Mouse (Mus musculus) ES-Bruce4 (cell line): ENCODE results near the gene Pik3r3.

Experiments used
- CTCF ChIP-seq: IDR thresholded peaks from one replicate; pipeline ENCODE4 v1.8.1; 2011; ENCODE audit warnings: low read depth, low read length
- EP300 ChIP-seq: IDR thresholded peaks from 2 replicates; pipeline ENCODE4 v1.6.1; 2011; ENCODE audit warnings: low read depth, low read length; ENCODE audit not compliant: insufficient read depth
- POLR2A ChIP-seq: IDR thresholded peaks from one replicate; pipeline ENCODE4 v1.8.1; 2011; ENCODE audit warnings: low read length; ENCODE audit not compliant: insufficient read depth

DNA sequence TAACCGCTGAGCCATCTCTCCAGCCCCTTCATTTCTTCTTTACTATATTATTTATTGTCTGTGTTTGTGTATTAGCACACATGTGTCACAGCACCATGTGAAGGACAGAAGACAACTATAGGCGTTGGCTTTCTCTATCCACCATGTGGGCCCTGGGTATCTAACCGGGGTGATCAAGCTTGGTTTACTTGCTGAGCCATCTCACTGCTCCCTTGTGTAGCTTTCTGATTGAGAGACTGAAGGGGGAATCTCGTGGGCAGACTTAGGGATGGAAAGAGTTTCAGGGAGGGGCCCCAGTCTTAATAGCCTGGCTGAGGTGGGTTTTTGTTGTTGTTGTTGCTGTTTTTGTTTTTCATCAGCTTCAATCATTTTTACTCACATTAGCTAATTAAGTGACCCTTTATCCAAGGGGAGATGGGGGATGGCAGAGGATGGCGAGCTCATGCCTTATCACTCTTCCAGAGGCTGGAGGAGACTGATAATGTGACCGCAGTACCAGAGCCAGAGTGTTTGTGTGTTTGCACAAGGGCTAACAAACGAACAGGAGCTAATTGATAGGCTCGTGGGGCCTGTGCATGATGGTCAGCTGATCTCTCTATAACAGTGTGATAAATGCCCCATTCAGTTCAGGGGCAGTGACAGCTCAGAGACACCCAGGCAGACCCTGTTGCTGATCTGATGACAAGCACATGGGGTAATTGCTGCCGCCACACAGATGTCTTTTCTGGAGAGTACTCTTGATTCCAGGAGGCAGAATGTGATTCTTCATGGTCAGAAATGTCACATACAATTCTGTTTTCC, 27.6 kb upstream of the Pik3r3 start:
- TF ChIP-seq POLR2A (no peak), CTCF (no peak), EP300 (no peak)
